Mouse (Mus musculus) adrenal gland, postnatal 10 days (tissue): ENCODE measurements around the gene 1600014C23Rik. TPM values are rescaled to one million over a fixed set of nuclear protein-coding genes. Genes with fewer than 3 reads are reported as not detected.

Experiments used
- DNase-seq: peaks from one replicate; pipeline ENCODE4 v3.0.0; 2021; ENCODE audit warnings: mixed read lengths
- total RNA-seq, 2 experiments: library from RNA; stranded (reverse); gene quantifications; 2 replicates each; pipeline ENCODE4 v1.2.3; 2021

The 1600014C23Rik gene
- total RNA-seq, 2 experiments from 2014 or later, result not detected

GRCm38 (mm10) chr17:45726249-45726648 is 7.4 kb downstream of the 1600014C23Rik start:
- DNase-seq, result no peak

- no peak for DNase-seq
Measured at GRCm38 (mm10) chr17:45724574-45724921, 9.1 kb downstream of the 1600014C23Rik start.

- DNase-seq, result peak; percentile 89
Measured at GRCm38 (mm10) chr17:45723732-45724573, 9.7 kb downstream of the 1600014C23Rik start.

- DNase-seq, result peak; percentile 84
Measured at GRCm38 (mm10) chr17:45718323-45718722, 15.3 kb downstream of the 1600014C23Rik start.

- DNase-seq, result no peak
Measured at GRCm38 (mm10) chr17:45711525-45711924, 22.1 kb downstream of the 1600014C23Rik start.

- DNase-seq, result no peak
Measured at GRCm38 (mm10) chr17:45710407-45710806, 23.2 kb downstream of the 1600014C23Rik start.

GRCm38 (mm10) chr17:45709829-45710228 is 23.8 kb downstream of the 1600014C23Rik start:
- DNase-seq, result no peak

GRCm38 (mm10) chr17:45708179-45708578 is 25.5 kb downstream of the 1600014C23Rik start:
- DNase-seq, result no peak

- no peak for DNase-seq
Measured at GRCm38 (mm10) chr17:45707376-45707775, 26.3 kb downstream of the 1600014C23Rik start.

- DNase-seq, result no peak
Measured at GRCm38 (mm10) chr17:45706796-45707195, 26.8 kb downstream of the 1600014C23Rik start.

GRCm38 (mm10) chr17:45703187-45703586 is 30.5 kb downstream of the 1600014C23Rik start:
- no peak for DNase-seq

- no peak for DNase-seq
Measured at GRCm38 (mm10) chr17:45702254-45702653, 31.4 kb downstream of the 1600014C23Rik start.

- no peak for DNase-seq
Measured at GRCm38 (mm10) chr17:45701236-45701591, 32.4 kb downstream of the 1600014C23Rik start.

GRCm38 (mm10) chr17:45700496-45701235 is 33.0 kb downstream of the 1600014C23Rik start:
- no peak for DNase-seq

- no peak for DNase-seq
Measured at GRCm38 (mm10) chr17:45699039-45699740, 34.5 kb downstream of the 1600014C23Rik start.

- DNase-seq, result no peak
Measured at GRCm38 (mm10) chr17:45698368-45698767, 35.3 kb downstream of the 1600014C23Rik start.

- DNase-seq, result no peak
Measured at GRCm38 (mm10) chr17:45696981-45697380, 36.7 kb downstream of the 1600014C23Rik start.

GRCm38 (mm10) chr17:45695227-45696120 is 38.2 kb downstream of the 1600014C23Rik start:
- DNase-seq, result no peak

GRCm38 (mm10) chr17:45693812-45694565 is 39.7 kb downstream of the 1600014C23Rik start:
- DNase-seq, result no peak

GRCm38 (mm10) chr17:45692159-45692558 is 41.5 kb downstream of the 1600014C23Rik start:
- DNase-seq, result no peak

- DNase-seq, result no peak
Measured at GRCm38 (mm10) chr17:45690044-45690443, 43.6 kb downstream of the 1600014C23Rik start.
